Comparison of ENCODE assay signal across 6 mouse cellular contexts in genomic region chr6:125282721-125283120, GRCm38 (mm10). TPM values are rescaled to one million over a fixed set of nuclear protein-coding genes. Genes with fewer than 3 reads are reported as not detected.
"Had no signal": no experiment of that assay in that cellular context is flagged by ENCODE, and none has a peak within 500 bp of the region (broad histone marks: within the 10 kb centered on the region; RNA-seq: fewer than 3 reads in every experiment).

No protein-coding gene starts in this region.

RNA-seq across cellular contexts. Expression of gene Tuba3a, which starts 3.1 kb away (rescaled TPM):
- polyA plus RNA-seq: neural tube, embryonic 13.5 days; neural tube, embryonic 14.5 days; neural tube, embryonic 15.5 days; small intestine, adult 2 months; spleen, adult 2 months; stomach, embryonic 14.5 days had no signal
